Mouse (Mus musculus): Measurements from ENCODE around the gene Rpl3l.

Rpl3l gene

GRCm38 (mm10) chr17:24745526-24746497 lies 18.2 kb downstream of the Rpl3l start:
- DNase-seq, result no peak

- no peak for DNase-seq
These were observed 19.4 kb downstream of the Rpl3l start for GRCm38 (mm10) chr17:24746986-24747385.

- DNase-seq, result no peak
These were observed 23.9 kb downstream of the Rpl3l start for GRCm38 (mm10) chr17:24751528-24751927.

GRCm38 (mm10) chr17:24752415-24753394 lies 25.1 kb downstream of the Rpl3l start, which contains the start of gene Hs3st6:
Gene Hs3st6, plus strand, starts transcription at chr17:24752988.
- no peak for DNase-seq

- no peak for DNase-seq
These were observed 29.8 kb downstream of the Rpl3l start for GRCm38 (mm10) chr17:24757394-24757793.

GRCm38 (mm10) chr17:24761121-24761520 lies 33.5 kb downstream of the Rpl3l start:
- DNase-seq, result no peak

GRCm38 (mm10) chr17:24765016-24765905 lies 37.6 kb downstream of the Rpl3l start:
- DNase-seq, result no peak

GRCm38 (mm10) chr17:24766266-24766875 lies 38.8 kb downstream of the Rpl3l start:
- DNase-seq, result no peak

- no peak for DNase-seq
These were observed 41.5 kb downstream of the Rpl3l start for GRCm38 (mm10) chr17:24769146-24769545.

GRCm38 (mm10) chr17:24773241-24773640 lies 45.6 kb downstream of the Rpl3l start:
- no peak for DNase-seq

- DNase-seq, result no peak
These were observed 47.6 kb downstream of the Rpl3l start for GRCm38 (mm10) chr17:24775173-24775572.

- DNase-seq, result no peak
These were observed 49.5 kb downstream of the Rpl3l start for GRCm38 (mm10) chr17:24777073-24777472.

- no peak for DNase-seq
These were observed 53.2 kb downstream of the Rpl3l start for GRCm38 (mm10) chr17:24780821-24781220.

All from cerebellum, adult 11-12 months (tissue).